Mouse (Mus musculus) spleen, postnatal 36 days (tissue): Measurements from ENCODE around the gene Tssc4.
A peak's percentile ranks its signal among the peaks of the same experiment; 100 is the strongest.

Experiments
- DNase-seq, 2 experiments: peaks; one replicate each; pipeline ENCODE4 v3.0.0; 2022; ENCODE audit warnings: low spot score in 2 of 2, mixed read lengths in 1 of 2

Tssc4 gene

DNA sequence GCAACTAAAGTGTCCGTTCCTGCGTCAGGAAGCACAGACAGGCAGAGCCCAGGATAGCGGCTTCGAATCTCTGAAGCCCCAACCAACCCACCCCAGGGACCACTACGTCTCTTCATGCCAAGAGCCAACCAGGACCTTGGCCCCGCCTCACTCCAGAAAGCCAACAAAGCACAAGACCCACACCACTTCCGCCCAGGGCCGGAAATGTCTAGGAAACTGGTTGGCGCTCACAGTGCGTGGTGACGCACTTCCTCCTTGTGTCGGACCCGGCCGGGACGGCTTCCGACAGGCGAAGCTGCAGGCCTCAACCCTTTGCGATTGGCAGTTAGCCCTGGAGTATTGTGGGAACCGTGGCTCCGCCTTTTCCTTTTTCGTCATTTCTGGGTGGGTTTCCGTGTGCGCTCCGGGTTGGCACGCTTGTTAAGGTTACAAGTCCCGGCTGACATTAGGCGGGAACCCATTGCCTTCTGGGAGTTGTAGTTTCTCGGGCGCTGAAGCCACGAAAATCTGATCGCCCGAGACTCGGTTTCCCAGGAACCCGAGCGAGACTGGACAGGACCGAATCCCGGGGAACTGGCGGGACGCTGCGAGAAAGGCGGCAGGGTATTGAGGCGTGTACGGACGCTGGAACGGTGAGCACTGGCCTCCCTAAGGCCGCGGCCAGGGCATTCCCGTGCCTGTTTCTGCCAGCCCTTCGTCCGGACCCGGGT lies at the start of gene Tssc4:
TSS of gene Tssc4 (plus strand) at position 368 of the 710 bp plus-strand sequence.
- DNase-seq = peak; percentile 98

- no peak for DNase-seq
Observed at GRCm38 (mm10) chr7:143020040-143020439, 49.0 kb upstream of the Tssc4 start.

GRCm38 (mm10) chr7:143020764-143021163 lies 48.3 kb upstream of the Tssc4 start:
- no peak for DNase-seq

- DNase-seq = peak; percentile 50 to 61
Observed at GRCm38 (mm10) chr7:143021356-143022164, 47.5 kb upstream of the Tssc4 start.

- DNase-seq = no peak
Observed at GRCm38 (mm10) chr7:143023499-143023898, 45.5 kb upstream of the Tssc4 start.

GRCm38 (mm10) chr7:143024293-143024692 lies 44.8 kb upstream of the Tssc4 start:
- DNase-seq = no peak

GRCm38 (mm10) chr7:143025496-143025895 lies 43.6 kb upstream of the Tssc4 start:
- DNase-seq = no peak

DNA sequence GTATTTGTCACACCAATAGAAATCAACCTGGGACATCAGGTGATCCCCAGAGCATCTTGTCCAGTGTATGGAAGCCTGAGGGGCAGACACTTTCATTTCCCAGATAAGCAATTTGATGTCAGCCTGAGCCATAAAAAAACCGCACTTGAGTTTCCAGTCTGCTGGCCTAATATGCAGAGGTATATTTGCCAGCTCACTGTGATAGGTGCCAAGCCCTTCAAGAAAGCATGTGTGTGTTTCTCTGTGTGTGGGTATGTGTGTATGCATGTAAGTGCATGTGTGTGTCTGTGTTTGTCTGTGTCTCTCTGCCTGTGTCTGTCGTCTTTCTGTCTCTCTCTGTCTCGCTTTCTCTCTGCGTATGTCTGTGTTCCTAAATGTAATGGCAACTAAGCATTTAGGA lies 41.9 kb upstream of the Tssc4 start:
- DNase-seq = no peak

GRCm38 (mm10) chr7:143031816-143032215 lies 37.2 kb upstream of the Tssc4 start:
- no peak for DNase-seq

GRCm38 (mm10) chr7:143033581-143033980 lies 35.5 kb upstream of the Tssc4 start:
- no peak for DNase-seq

- no peak for DNase-seq
Observed at GRCm38 (mm10) chr7:143034112-143034511, 34.9 kb upstream of the Tssc4 start.

DNA sequence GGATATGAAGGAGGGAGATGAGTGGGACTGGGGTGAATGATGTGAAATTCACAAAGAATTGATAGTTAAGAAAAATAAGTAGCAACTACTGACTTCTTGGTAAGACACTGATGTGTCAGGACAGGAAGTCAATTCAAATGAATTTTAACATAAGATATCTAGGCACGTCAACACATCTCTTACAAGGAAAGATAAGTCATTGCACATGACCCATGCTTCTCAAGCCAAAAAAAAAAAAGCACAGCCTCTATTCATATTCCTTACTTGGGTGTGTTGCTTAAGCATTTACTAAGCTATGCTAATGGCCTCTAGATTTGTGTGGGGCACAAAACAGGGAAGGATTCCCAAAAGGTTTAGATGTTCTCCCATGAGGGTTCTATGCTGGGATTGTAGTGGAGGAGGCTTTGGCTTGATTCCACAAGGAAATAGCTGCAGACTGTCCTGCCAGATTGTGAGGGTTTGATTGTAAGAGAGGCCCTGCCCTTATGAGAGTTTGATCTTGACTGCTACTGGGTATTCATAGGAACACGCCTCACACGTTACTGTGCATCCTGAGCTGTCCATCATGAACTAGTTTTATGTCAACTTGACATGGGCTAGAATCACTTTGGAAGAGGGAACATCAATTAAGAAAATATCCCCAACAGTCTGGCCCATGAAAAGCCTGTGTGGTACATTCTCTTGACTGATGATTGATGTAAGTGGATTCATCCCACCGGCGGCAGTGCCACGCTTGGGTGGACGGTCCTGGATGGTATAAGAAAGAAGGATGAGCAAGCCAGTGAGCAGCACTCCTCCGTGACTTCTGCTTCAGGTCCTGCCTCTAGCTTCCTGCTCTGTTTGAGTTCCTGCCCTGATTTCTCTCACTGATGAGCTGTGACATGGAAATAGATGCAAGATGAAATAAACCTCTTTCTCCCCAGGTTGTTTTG lies 34.3 kb upstream of the Tssc4 start:
- no peak for DNase-seq

GRCm38 (mm10) chr7:143036787-143037186 lies 32.3 kb upstream of the Tssc4 start:
- no peak for DNase-seq

- DNase-seq = peak; percentile 44 to 55
Observed at GRCm38 (mm10) chr7:143037306-143037705, 31.7 kb upstream of the Tssc4 start.

DNA sequence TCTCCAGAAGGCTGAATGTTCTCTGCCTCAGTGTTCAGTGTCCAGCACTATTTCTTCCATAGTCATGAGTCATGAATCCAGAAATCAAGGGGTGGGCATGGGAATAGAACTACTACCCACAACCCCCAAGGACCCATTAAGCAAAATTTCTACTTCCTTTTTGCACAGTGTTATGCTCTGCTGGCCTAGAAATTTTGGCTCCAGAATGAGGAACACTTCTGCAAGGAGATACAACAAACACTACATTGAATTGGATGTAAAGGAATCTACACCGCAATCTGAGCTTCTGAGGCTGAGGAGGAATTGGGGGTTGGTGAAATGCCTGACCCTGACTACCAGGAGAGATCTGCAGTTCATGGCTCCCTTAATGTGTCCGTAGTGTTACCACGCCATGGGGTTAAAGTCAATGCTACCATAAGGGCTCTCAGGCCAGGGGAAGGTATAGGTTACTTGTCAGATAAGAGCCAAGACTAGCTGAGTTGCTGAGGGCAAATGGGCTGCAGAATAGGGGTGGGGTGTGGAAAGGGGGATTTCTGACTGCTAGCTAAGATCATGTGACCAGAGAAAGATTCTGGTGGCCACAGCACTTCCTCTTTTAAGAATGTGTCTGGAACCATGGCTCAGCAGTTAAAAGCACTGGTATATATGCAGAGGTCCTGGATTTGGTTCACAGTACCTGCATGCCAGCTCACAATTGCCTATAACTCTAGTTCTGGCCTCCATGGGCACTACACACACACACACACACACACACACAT lies 30.7 kb upstream of the Tssc4 start:
- DNase-seq = peak; percentile 81 to 82

GRCm38 (mm10) chr7:143040561-143040960 lies 28.5 kb upstream of the Tssc4 start:
- no peak for DNase-seq

DNA sequence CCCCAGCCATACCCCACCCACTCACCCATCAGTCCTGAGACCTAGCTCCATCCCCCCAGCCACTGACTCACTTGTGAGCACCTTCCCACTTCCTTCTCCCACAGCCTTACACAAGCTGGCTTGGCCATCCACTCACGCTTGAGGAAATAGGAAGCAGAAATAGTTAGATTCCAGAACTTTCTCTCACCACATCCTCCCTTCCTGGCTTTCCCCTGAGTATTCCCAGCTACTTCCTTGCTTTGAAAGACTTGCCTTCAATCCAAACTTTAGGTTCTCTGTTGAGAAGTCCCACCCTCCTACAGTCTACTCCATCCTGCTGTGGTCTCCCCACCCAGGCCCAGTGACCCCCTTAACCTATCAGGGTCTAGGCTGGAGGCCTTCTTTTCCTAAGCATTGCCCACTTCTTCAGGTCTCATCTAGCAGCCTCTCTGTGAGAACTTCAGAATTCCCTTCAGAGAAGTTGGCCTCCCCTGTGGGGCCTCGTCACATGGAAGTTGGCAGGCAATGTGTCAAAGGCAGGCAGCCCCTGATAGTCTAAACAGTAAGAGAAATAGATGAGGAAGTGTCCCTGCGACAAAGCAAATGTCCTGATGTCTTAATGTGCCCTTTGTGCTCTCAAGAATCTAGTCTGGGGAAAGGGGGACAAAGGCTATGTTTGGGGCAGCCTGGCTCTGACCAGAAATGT lies 27.8 kb upstream of the Tssc4 start:
- no peak for DNase-seq

DNA sequence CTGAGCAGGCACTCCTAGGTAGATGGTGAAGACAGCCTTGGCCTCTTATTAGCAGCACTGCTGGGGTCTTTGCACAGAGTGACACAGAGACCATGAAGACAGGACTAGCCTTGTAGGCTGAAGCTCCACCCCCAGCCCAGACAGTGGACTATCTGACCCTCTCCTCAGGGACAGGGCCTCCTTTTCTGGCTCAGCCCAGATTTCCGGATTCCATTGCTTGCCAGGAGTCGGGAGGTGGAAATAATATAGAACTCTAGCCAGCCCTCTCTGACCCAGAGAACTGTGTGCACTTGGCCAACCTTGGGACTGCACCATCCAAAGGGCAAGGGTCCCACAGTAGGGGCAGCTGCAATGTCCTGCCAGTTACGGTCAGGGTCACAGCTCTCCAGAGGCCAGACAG lies 27.0 kb upstream of the Tssc4 start:
- peak; percentile 18 to 25 for DNase-seq

- no peak for DNase-seq
Observed at GRCm38 (mm10) chr7:143042897-143043300, 26.1 kb upstream of the Tssc4 start.

- DNase-seq = no peak
Observed at GRCm38 (mm10) chr7:143044049-143044825, 24.8 kb upstream of the Tssc4 start.
